Mouse (Mus musculus): ENCODE results near the gene Vmn1r196. TPM values are rescaled to one million over a fixed set of nuclear protein-coding genes. Genes with fewer than 3 reads are reported as not detected.
"Not testable (repeated sequence)": the region's sequence is repeated elsewhere in the genome, so short reads cannot be mapped to it uniquely, and the experiment has no call there.

Vmn1r196 gene
- not detected in 2 replicates for polyA plus RNA-seq (2016; fragmentation: Nextera tagmentation; extraction: Ambion mirVana)

DNA sequence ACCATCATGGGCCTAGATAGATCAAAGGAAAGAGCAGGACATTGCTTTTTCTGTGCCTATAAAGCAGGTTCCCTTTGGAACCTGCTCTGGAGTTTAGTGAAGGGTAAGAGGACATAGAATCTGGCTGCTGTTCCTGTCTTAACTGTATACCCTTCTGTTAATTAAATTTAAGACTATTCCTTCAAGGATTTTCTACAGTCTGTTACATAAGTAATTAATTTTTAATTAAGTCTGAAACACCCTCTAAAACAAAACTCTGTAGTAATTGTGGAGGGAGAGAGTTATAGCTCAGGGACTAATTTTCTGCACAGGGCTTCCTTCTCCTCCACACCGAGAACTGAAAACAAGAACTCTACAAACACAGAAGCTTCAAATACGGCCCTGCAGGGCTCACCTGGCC lies at the start of gene Vmn1r196:
Gene Vmn1r196, plus strand, starts transcription at position 301 of the 400 bp plus-strand sequence.
- H3K27ac ChIP-seq, result no peak within 1 kb of the TSS

DNA sequence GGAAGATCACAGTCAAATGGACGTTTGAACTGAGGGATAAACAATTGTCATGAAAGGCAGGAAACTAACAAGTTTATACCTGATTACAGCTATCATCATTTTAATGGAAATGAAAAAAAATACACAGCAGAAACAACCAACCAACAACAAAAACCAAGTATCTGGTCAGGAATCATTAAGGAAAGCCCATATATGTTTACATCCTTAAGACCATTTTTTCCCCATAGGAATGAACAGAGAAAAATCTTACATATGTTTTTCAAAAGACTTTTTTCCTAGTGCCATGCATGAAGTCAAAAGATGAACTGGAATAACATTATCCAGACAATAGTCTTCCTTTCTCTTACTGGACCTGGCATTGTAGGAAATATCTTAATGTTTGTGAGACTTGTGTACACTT lies 45.8 kb upstream of the Vmn1r196 start, which contains the start of gene Vmn1r194:
Gene Vmn1r194, plus strand, starts transcription at position 301 of the 400 bp plus-strand sequence.
- 57% methylated on average over 1 of the region's 1 CpGs for whole genome bisulfite sequencing
- Histone ChIP-seq H3K4me3 (replicated peaks) (no peak within 1 kb of the TSS), H3K27me3 (no peaks in the 10 kb centered on the region), H3K9me3 (no peaks in the 10 kb centered on the region), H3K9ac (replicated peaks) (no peak within 1 kb of the TSS), H3K4me2 (no peak within 1 kb of the TSS), H3K36me3 (no peaks in the 10 kb centered on the region), H3K27ac (no peak within 1 kb of the TSS), H3K4me1 (replicated peaks) (no peaks in the 10 kb centered on the region)
- no peak for ATAC-seq (ENCODE audit: insufficient number of reproducible peaks, insufficient read depth, low FRiP score, low TSS enrichment, low read depth)

More for the DNA sequence above, at the start of gene Vmn1r196:
- H3K27me3 ChIP-seq, result no peaks in the 10 kb centered on the region
- no peak within 1 kb of the TSS for H3K9ac ChIP-seq (replicated peaks)
- 67% methylated on average over 2 of the region's 2 CpGs for WGBS
- no peaks in the 10 kb centered on the region for H3K9me3 ChIP-seq
- no peaks in the 10 kb centered on the region for H3K4me1 ChIP-seq (replicated peaks)
- no peak within 1 kb of the TSS for H3K4me2 ChIP-seq
- ATAC-seq (ENCODE audit: insufficient number of reproducible peaks, insufficient read depth, low FRiP score, low TSS enrichment, low read depth), result no peak
- H3K4me3 ChIP-seq (replicated peaks), result no peak within 1 kb of the TSS
- H3K36me3 ChIP-seq, result no peaks in the 10 kb centered on the region

DNA sequence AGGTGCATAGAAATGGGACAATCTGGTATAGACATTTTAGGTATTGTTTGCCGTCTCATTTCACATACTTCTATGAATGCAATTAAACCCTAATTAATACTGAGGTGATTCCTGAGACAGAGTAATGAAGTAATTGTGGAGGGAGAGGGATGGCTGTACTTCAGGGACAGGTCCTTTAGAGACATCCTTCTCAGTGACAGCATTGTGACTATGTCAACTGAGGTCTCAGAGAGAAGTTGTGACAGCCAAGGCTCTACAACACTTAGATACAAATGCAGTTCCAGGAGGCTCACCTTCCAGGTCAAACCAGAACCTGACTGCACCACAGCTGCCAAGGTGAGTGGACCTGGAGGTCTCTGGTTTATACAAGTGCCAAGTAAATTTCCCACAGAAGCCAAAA lies 19.5 kb upstream of the Vmn1r196 start, which contains the start of gene Vmn1r195:
Gene Vmn1r195, plus strand, starts transcription at position 301 of the 400 bp plus-strand sequence.
- not testable (repeated sequence) for H3K4me1 ChIP-seq (replicated peaks); H3K36me3 ChIP-seq; ATAC-seq (ENCODE audit: insufficient number of reproducible peaks, insufficient read depth, low FRiP score, low TSS enrichment, low read depth); H3K9ac ChIP-seq (replicated peaks); H3K4me2 ChIP-seq; H3K27me3 ChIP-seq; H3K4me3 ChIP-seq (replicated peaks); H3K9me3 ChIP-seq; H3K27ac ChIP-seq
- 88% methylated on average over 1 of the region's 1 CpGs for WGBS

DNA sequence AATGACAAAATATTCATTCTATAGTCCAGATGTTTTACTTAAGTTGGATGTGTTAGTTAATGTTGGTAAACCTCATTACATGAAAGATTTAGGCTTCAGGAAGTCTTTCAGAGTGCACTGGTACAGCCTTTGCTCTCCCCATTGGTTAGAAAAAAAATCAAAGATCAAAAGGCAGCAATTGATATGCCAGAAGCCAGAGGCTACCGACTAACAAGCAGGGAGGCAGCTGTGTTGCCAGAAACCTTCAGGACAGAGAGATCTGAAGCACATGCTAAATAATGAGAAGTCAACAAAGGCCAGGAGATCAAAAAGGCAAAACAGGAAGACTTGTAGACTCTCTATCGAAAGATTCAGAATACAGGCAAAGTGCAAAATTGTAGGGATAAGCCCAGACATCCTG lies 18.0 kb upstream of the Vmn1r196 start:
- Histone ChIP-seq H3K36me3 (no peaks in the 10 kb centered on the region), H3K27ac (no peak overlapping the region), H3K9ac (replicated peaks) (no peak overlapping the region), H3K9me3 (no peaks in the 10 kb centered on the region), H3K27me3 (no peaks in the 10 kb centered on the region), H3K4me2 (no peak overlapping the region), H3K4me3 (replicated peaks) (no peak overlapping the region), H3K4me1 (replicated peaks) (no peaks in the 10 kb centered on the region)
- no peak for ATAC-seq (ENCODE audit: insufficient number of reproducible peaks, insufficient read depth, low FRiP score, low TSS enrichment, low read depth)
- WGBS, result 14% methylated on average over 2 of the region's 2 CpGs

DNA sequence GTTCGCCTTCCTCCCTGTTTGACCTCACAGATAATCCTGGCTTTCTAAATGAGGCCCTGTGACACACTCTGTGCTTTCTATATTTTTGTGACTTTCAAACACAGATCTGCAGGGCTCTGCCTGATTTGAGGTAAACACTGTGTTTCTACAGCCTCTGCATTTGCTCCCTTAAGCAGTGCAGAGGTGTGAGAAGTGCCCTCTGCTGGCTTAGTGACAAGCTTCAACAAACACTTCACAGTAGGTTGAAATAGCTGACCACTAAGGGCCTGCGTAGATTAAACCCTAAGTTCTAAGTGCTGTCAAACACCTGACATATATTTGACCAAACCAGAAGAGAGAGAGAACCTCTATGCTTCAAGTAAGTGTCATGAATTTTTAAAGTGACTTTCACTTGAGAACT lies 5.1 kb upstream of the Vmn1r196 start:
- H3K36me3 ChIP-seq, result no peaks in the 10 kb centered on the region
- no peaks in the 10 kb centered on the region for H3K4me1 ChIP-seq (replicated peaks)
- H3K27me3 ChIP-seq, result no peaks in the 10 kb centered on the region
- no peaks in the 10 kb centered on the region for H3K9me3 ChIP-seq
- no peak overlapping the region for H3K4me2 ChIP-seq
- H3K9ac ChIP-seq (replicated peaks), result no peak overlapping the region
- ATAC-seq (ENCODE audit: insufficient number of reproducible peaks, insufficient read depth, low FRiP score, low TSS enrichment, low read depth), result no peak
- H3K27ac ChIP-seq, result no peak overlapping the region
- no peak overlapping the region for H3K4me3 ChIP-seq (replicated peaks)
- 58% methylated on average over 2 of the region's 2 CpGs for WGBS

DNA sequence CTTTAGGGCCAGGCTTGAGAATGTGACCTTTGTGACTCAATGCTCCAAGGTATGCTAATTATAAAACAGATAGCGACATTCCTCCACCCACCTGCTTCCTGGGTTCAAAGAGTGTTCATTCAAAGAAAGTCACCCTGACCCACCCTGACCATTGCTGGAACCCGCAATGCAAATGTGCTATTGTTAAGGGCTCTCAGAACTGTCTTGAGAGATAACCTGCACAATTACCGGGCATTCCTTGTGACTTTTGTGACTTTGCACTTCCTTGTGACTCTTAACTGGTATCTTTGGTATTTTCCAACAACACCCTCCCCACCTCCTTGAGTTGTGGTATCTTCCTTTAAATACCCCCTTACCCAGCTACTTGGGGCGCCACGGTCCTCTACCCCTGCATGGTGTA lies 18.4 kb downstream of the Vmn1r196 start:
- ATAC-seq (ENCODE audit: insufficient number of reproducible peaks, insufficient read depth, low FRiP score, low TSS enrichment, low read depth); H3K4me2 ChIP-seq; H3K27me3 ChIP-seq; H3K9me3 ChIP-seq; H3K9ac ChIP-seq (replicated peaks); H3K4me3 ChIP-seq (replicated peaks); H3K4me1 ChIP-seq (replicated peaks); H3K27ac ChIP-seq; H3K36me3 ChIP-seq: not testable (repeated sequence)
- WGBS, result 87% methylated on average over 5 of the region's 5 CpGs

DNA sequence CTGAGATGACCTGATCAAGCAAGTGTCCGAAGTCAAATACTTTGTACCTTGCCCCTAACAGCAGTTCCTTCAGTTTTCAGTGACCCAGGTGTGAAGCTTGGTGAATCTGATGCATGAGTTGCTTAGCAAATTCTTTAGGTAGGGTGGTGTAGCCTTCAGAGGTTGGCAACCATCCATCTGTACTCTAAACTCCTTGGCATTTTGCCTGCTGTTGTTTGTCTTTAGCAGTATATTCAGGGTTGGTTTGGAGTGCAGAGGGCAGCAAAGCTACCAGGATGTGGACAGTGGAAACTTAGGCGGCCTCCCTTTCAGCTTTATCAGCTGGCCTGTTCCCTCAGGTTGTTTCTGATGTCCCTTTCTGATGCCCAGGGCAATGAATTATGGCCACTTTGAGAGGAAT lies 25.6 kb downstream of the Vmn1r196 start:
- 77% methylated on average over 2 of the region's 2 CpGs for WGBS
- no peaks in the 10 kb centered on the region for H3K36me3 ChIP-seq
- no peaks in the 10 kb centered on the region for H3K4me1 ChIP-seq (replicated peaks)
- H3K9ac ChIP-seq (replicated peaks), result no peak overlapping the region
- H3K9me3 ChIP-seq, result no peaks in the 10 kb centered on the region
- no peak for ATAC-seq (ENCODE audit: insufficient number of reproducible peaks, insufficient read depth, low FRiP score, low TSS enrichment, low read depth)
- H3K4me3 ChIP-seq (replicated peaks), result no peak overlapping the region
- H3K27ac ChIP-seq, result no peak overlapping the region
- H3K4me2 ChIP-seq, result no peak overlapping the region
- H3K27me3 ChIP-seq, result no peaks in the 10 kb centered on the region

DNA sequence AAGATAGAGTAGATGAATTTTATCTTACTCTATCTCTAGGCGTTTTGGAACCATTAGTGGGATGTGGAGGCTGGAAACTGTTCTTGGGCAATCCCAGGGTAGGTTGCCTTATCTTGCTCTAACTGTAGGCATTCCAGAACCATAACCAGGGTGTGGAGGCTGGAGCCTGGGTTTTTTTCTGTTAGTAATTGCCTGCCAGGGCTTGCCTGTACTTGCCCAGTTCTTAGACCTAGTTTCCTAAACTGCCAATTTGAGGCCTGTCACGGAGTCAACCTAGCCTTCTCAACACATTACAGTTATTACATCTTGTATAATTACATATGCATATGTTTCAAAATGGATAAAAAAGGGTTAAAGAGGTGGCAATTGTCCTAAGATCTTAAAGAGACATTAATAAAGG lies 27.6 kb downstream of the Vmn1r196 start:
- 80% methylated on average over 2 of the region's 2 CpGs for WGBS
- H3K4me1 ChIP-seq (replicated peaks), result no peaks in the 10 kb centered on the region
- H3K27me3 ChIP-seq, result no peaks in the 10 kb centered on the region
- H3K27ac ChIP-seq, result no peak overlapping the region
- H3K9me3 ChIP-seq, result no peaks in the 10 kb centered on the region
- H3K4me3 ChIP-seq (replicated peaks), result no peak overlapping the region
- no peak for ATAC-seq (ENCODE audit: insufficient number of reproducible peaks, insufficient read depth, low FRiP score, low TSS enrichment, low read depth)
- H3K4me2 ChIP-seq, result no peak overlapping the region
- no peak overlapping the region for H3K9ac ChIP-seq (replicated peaks)
- H3K36me3 ChIP-seq, result no peaks in the 10 kb centered on the region

DNA sequence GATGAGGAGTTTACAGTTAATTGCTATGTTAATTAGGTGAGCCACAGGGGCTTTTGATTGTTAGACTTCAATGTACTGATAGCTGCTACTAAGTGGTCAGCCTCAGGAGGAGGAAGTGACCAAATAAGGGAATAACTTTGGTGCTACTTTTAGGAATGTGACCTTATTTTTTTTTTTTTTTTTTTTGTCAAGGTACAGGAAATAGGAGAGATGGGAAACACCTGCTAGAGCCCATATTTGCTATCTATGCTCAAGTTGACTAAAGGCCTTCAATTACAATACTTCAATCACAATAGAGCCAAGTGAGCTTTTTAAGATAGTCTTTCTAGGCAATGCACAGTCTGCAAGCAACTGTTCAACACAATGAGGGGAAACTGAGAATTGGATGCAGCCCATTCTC lies 30.4 kb downstream of the Vmn1r196 start:
- Histone ChIP-seq H3K9me3 (no peaks in the 10 kb centered on the region), H3K9ac (replicated peaks) (no peak overlapping the region), H3K4me2 (no peak overlapping the region), H3K27ac (no peak overlapping the region), H3K4me3 (replicated peaks) (no peak overlapping the region), H3K27me3 (no peaks in the 10 kb centered on the region), H3K4me1 (replicated peaks) (no peaks in the 10 kb centered on the region), H3K36me3 (no peaks in the 10 kb centered on the region)
- ATAC-seq (ENCODE audit: insufficient number of reproducible peaks, insufficient read depth, low FRiP score, low TSS enrichment, low read depth), result no peak

DNA sequence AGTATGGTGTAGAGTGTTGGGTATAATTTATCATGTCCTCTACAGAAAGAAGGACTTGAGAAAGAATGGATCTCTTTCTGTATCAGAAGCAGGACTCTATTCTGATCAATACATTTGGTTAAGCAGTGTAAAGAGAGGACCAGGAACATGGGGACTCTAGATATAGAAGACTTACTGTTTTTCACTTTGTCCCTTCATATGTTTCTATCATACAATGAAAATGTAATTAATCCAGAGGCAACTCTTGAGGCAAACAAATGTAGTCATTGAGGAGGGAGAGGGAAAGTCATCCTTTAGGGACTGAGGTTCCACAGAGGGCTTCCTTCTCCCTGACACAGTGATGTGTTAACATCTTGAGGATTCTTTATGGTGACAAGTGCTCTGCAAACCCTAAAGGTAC lies 34.6 kb downstream of the Vmn1r196 start, which contains the start of gene Vmn1r197:
Gene Vmn1r197, plus strand, starts transcription at position 301 of the 400 bp plus-strand sequence.
- no peak within 1 kb of the TSS for H3K27ac ChIP-seq
- H3K4me3 ChIP-seq (replicated peaks), result no peak within 1 kb of the TSS
- H3K9me3 ChIP-seq, result no peaks in the 10 kb centered on the region
- no peak within 1 kb of the TSS for H3K4me2 ChIP-seq
- no peaks in the 10 kb centered on the region for H3K4me1 ChIP-seq (replicated peaks)
- no peaks in the 10 kb centered on the region for H3K36me3 ChIP-seq
- no peak for ATAC-seq (ENCODE audit: insufficient number of reproducible peaks, insufficient read depth, low FRiP score, low TSS enrichment, low read depth)
- H3K27me3 ChIP-seq, result no peaks in the 10 kb centered on the region
- H3K9ac ChIP-seq (replicated peaks), result no peak within 1 kb of the TSS

DNA sequence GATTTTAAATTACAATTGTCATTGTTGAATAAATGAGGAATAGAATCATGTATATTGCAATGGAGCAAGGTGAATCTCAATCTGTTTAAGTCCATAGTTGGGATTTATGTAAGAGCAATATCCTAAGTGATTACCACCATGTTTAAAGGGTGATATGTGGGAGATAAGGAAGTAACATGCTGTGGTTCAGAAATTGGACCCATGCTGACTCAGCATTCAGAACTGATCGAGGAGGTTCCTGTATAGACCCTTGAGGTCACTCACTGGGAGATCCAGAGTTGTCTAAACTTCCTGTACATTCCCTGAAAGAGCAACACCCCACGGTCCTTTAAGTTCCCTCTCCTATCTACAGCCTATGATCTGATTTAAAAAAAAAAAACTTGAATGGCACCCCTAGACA lies 43.5 kb downstream of the Vmn1r196 start:
- Histone ChIP-seq H3K36me3 (no peaks in the 10 kb centered on the region), H3K4me2 (no peak overlapping the region), H3K9ac (replicated peaks) (no peak overlapping the region), H3K27ac (no peak overlapping the region), H3K4me1 (replicated peaks) (no peaks in the 10 kb centered on the region), H3K9me3 (no peaks in the 10 kb centered on the region), H3K27me3 (no peaks in the 10 kb centered on the region), H3K4me3 (replicated peaks) (no peak overlapping the region)
- WGBS, result 86% methylated on average over 2 of the region's 2 CpGs
- ATAC-seq (ENCODE audit: insufficient number of reproducible peaks, insufficient read depth, low FRiP score, low TSS enrichment, low read depth), result no peak

DNA sequence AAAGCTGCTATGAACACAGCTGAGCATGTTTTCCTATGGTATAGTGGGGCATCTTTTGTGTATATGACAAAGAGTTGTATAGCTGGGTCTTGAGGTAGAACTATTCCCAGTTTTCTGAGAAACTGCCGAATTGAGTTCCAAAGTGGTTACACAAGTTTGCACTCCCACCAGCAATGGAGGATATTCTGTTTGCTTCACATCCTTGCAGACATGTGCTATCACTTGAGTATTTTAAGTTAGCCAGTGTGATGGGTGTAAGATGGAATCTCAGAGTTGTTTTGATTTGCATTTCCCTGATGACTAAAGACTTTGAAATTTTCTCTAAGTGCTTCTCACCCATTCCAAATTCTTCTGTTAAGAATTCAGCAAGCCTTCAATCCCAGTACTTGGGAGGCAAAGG lies 45.8 kb downstream of the Vmn1r196 start:
- no peak overlapping the region for H3K4me3 ChIP-seq (replicated peaks)
- H3K27me3 ChIP-seq, result no peaks in the 10 kb centered on the region
- no peak overlapping the region for H3K9ac ChIP-seq (replicated peaks)
- no peak for ATAC-seq (ENCODE audit: insufficient number of reproducible peaks, insufficient read depth, low FRiP score, low TSS enrichment, low read depth)
- H3K4me1 ChIP-seq (replicated peaks), result no peaks in the 10 kb centered on the region
- H3K27ac ChIP-seq, result no peak overlapping the region
- WGBS, result 81% methylated on average over 1 of the region's 1 CpGs
- no peak overlapping the region for H3K4me2 ChIP-seq
- H3K36me3 ChIP-seq, result no peaks in the 10 kb centered on the region
- H3K9me3 ChIP-seq, result no peaks in the 10 kb centered on the region

Measured in limb, embryonic 12.5 days (tissue).